Mouse (Mus musculus) CH12.LX (cell line): ENCODE data around the gene Haus4.

Source experiments
- CTCF ChIP-seq, 2 experiments: IDR thresholded peaks in 1 of 2; conservative IDR thresholded peaks in 1 of 2; 2 replicates each; pipeline ENCODE4 v1.5.1; 2011 to 2012; ENCODE audit warnings: low read depth in 2 of 2, low read length in 2 of 2, improper control_type of control experiment in 1 of 2, inconsistent platforms in 1 of 2, mild to moderate bottlenecking in 1 of 2, moderate library complexity in 1 of 2
- E2F4 ChIP-seq: IDR thresholded peaks from 2 replicates; pipeline ENCODE4 v1.6.1; 2011; ENCODE audit warnings: low read depth, low read length, improper control_type of control experiment; ENCODE audit not compliant: insufficient replicate concordance
- EP300 ChIP-seq: IDR thresholded peaks from 2 replicates; pipeline ENCODE4 v1.6.1; 2011; ENCODE audit warnings: low read length, improper control_type of control experiment
- ETS1 ChIP-seq: conservative IDR thresholded peaks from 2 replicates; pipeline ENCODE4 v1.6.1; 2012; ENCODE audit warnings: low read depth, mild to moderate bottlenecking, inconsistent platforms, low read length, improper control_type of control experiment, moderate library complexity
- GABPA ChIP-seq: IDR thresholded peaks from 2 replicates; pipeline ENCODE4 v1.6.1; 2012; ENCODE audit warnings: low read depth, low read length, improper control_type of control experiment, inconsistent platforms; ENCODE audit not compliant: insufficient replicate concordance
- MAFK ChIP-seq: IDR thresholded peaks from 2 replicates; pipeline ENCODE4 v1.6.1; 2011; ENCODE audit warnings: low read length, improper control_type of control experiment; ENCODE audit not compliant: insufficient replicate concordance
- POLR2A ChIP-seq: IDR thresholded peaks from 2 replicates; pipeline ENCODE4 v1.6.1; 2011; ENCODE audit warnings: low read depth, mild to moderate bottlenecking, improper control_type of control experiment, low read length
- RAD21 ChIP-seq: IDR thresholded peaks from 2 replicates; pipeline ENCODE4 v1.6.1; 2011; ENCODE audit warnings: low read depth, mild to moderate bottlenecking, low read length, improper control_type of control experiment, moderate library complexity
- SIN3A ChIP-seq: IDR thresholded peaks from 2 replicates; pipeline ENCODE4 v1.6.1; 2012; ENCODE audit warnings: low read length, improper control_type of control experiment, inconsistent platforms
- SMC3 ChIP-seq: IDR thresholded peaks from 2 replicates; pipeline ENCODE4 v1.6.1; 2011; ENCODE audit warnings: low read depth, low read length, improper control_type of control experiment
- TCF12 ChIP-seq: IDR thresholded peaks from 2 replicates; pipeline ENCODE4 v1.6.1; 2014; ENCODE audit warnings: low read depth, mild to moderate bottlenecking, inconsistent platforms, low read length, improper control_type of control experiment
- USF1 ChIP-seq: IDR thresholded peaks from 2 replicates; pipeline ENCODE4 v1.6.1; 2014; ENCODE audit warnings: low read depth, mild to moderate bottlenecking, inconsistent platforms, low read length, improper control_type of control experiment
- ZNF384 ChIP-seq: IDR thresholded peaks from 2 replicates; pipeline ENCODE4 v1.6.1; 2012; ENCODE audit warnings: low read depth, low read length, improper control_type of control experiment, inconsistent platforms

GRCm38 (mm10) chr14:54523600-54523999, 30.8 kb downstream of the Haus4 start:
- peak; percentile 0 for TF ChIP-seq RAD21
- TF ChIP-seq TCF12 = no peak
- no peak for TF ChIP-seq E2F4
- no peak for TF ChIP-seq ETS1
- peak; percentile 88 for TF ChIP-seq ZNF384
- TF ChIP-seq EP300 = no peak
- TF ChIP-seq CTCF (conservative IDR thresholded peaks at IDR 0.05 in 1 of 2, IDR thresholded peaks at IDR 0.05 in 1 of 2; ENCODE audit: low read depth in 2 of 2, low read length in 2 of 2) = peak in 1 of 2 experiments; percentile 56; a peak in 2 of 4 replicates
- TF ChIP-seq SIN3A = no peak
- TF ChIP-seq MAFK = no peak
- no peak for TF ChIP-seq GABPA
- no peak for TF ChIP-seq POLR2A
- TF ChIP-seq SMC3 = no peak
- TF ChIP-seq USF1 = no peak
